Mouse (Mus musculus) heart, postnatal 25 days (tissue): ENCODE results near the gene F830045P16Rik. TPM values are rescaled to one million over a fixed set of nuclear protein-coding genes. Genes with fewer than 3 reads are reported as not detected.

Experiments
- DNase-seq: peaks from one replicate; pipeline ENCODE4 v3.0.0; 2022; ENCODE audit warnings: low spot score
- intact Hi-C: fragments of 180-260 bp; cut with DNase I; formaldehyde crosslinking; loops from one replicate; pipeline ENCODE4 v1.15.1; 2025
- total RNA-seq, 2 experiments: library from RNA; stranded (reverse); gene quantifications; 2 replicates each; pipeline ENCODE4 v1.2.3; 2021

Gene F830045P16Rik
- not detected for total RNA-seq

- intact Hi-C loops, result no loop called here
- DNase-seq, result no peak
Measured at GRCm38 (mm10) chr2:129536377-129536776, at the start of gene F830045P16Rik. Gene F830045P16Rik, minus strand, starts transcription at chr2:129536602.

- DNase-seq, result no peak
Measured at GRCm38 (mm10) chr2:129585904-129586514, 49.6 kb upstream of the F830045P16Rik start.

GRCm38 (mm10) chr2:129584905-129585304 lies 48.5 kb upstream of the F830045P16Rik start:
- intact Hi-C loops, result loop anchor here (5.0 kb wide), 1 partner anchor 43 kb away; no protein-coding TSS in a partner anchor
- no peak for DNase-seq

More at GRCm38 (mm10) chr2:129585904-129586514, 49.6 kb upstream of the F830045P16Rik start:
- intact Hi-C loops, result loop anchor here (5.0 kb wide), 1 partner anchor 44 kb away; no protein-coding TSS in a partner anchor

GRCm38 (mm10) chr2:129582261-129582660 lies 45.9 kb upstream of the F830045P16Rik start:
- intact Hi-C loops, result no loop called here
- no peak for DNase-seq

GRCm38 (mm10) chr2:129581826-129582225 lies 45.4 kb upstream of the F830045P16Rik start:
- no peak for DNase-seq
- intact Hi-C loops, result no loop called here

GRCm38 (mm10) chr2:129580656-129581055 lies 44.3 kb upstream of the F830045P16Rik start:
- intact Hi-C loops, result no loop called here
- no peak for DNase-seq

GRCm38 (mm10) chr2:129576611-129577447 lies 40.4 kb upstream of the F830045P16Rik start:
- no peak for DNase-seq
- intact Hi-C loops, result no loop called here

- DNase-seq, result no peak
- intact Hi-C loops, result no loop called here
Measured at GRCm38 (mm10) chr2:129575113-129575512, 38.7 kb upstream of the F830045P16Rik start.

- no peak for DNase-seq
- intact Hi-C loops, result no loop called here
Measured at GRCm38 (mm10) chr2:129574395-129575046, 38.1 kb upstream of the F830045P16Rik start.

GRCm38 (mm10) chr2:129573701-129574273 lies 37.4 kb upstream of the F830045P16Rik start:
- intact Hi-C loops, result no loop called here
- DNase-seq, result no peak

GRCm38 (mm10) chr2:129569556-129569955 lies 33.2 kb upstream of the F830045P16Rik start:
- intact Hi-C loops, result no loop called here
- no peak for DNase-seq

- intact Hi-C loops, result no loop called here
- no peak for DNase-seq
Measured at GRCm38 (mm10) chr2:129569120-129569519, 32.7 kb upstream of the F830045P16Rik start.

- intact Hi-C loops, result no loop called here
- no peak for DNase-seq
Measured at GRCm38 (mm10) chr2:129563944-129564709, 27.7 kb upstream of the F830045P16Rik start.

GRCm38 (mm10) chr2:129561796-129562195 lies 25.4 kb upstream of the F830045P16Rik start:
- DNase-seq, result no peak
- intact Hi-C loops, result no loop called here

- intact Hi-C loops, result no loop called here
- DNase-seq, result no peak
Measured at GRCm38 (mm10) chr2:129558875-129559219, 22.4 kb upstream of the F830045P16Rik start.

GRCm38 (mm10) chr2:129558008-129558874 lies 21.8 kb upstream of the F830045P16Rik start:
- intact Hi-C loops, result no loop called here

GRCm38 (mm10) chr2:129556081-129556480 lies 19.7 kb upstream of the F830045P16Rik start:
- no peak for DNase-seq
- intact Hi-C loops, result no loop called here

More at GRCm38 (mm10) chr2:129558008-129558874, 21.8 kb upstream of the F830045P16Rik start:
- no peak for DNase-seq

- intact Hi-C loops, result no loop called here
- no peak for DNase-seq
Measured at GRCm38 (mm10) chr2:129550781-129551180, 14.4 kb upstream of the F830045P16Rik start.
